Mouse (Mus musculus) CH12.LX (cell line): ENCODE measurements around the gene Fam19a1. TPM values are rescaled to one million over a fixed set of nuclear protein-coding genes. Genes with fewer than 3 reads are reported as not detected.

Source experiments
- DNase-seq: peaks from one replicate; pipeline ENCODE4 v3.0.0-alpha.2; 2013; ENCODE audit errors: extremely low read depth
- H3K27ac ChIP-seq: 2 replicates; pipeline ENCODE4 v1.5.1; 2012; ENCODE audit warnings: low read depth, mild to moderate bottlenecking, control low read depth, moderate library complexity; ENCODE audit not compliant: insufficient read depth
- H3K27me3 ChIP-seq: replicated peaks from 2 replicates; pipeline ENCODE3; 2012; ENCODE audit warnings: inconsistent platforms
- H3K36me3 ChIP-seq, 2 experiments: replicated peaks in 1 of 2; 2 replicates each; pipeline versions ENCODE3 to v1.6.1; 2012; ENCODE audit warnings: inconsistent platforms in 1 of 2, low read length in 1 of 2, mild to moderate bottlenecking in 1 of 2, mixed read lengths in 1 of 2, moderate library complexity in 1 of 2; ENCODE audit not compliant: control insufficient read depth in 1 of 2, insufficient read depth in 1 of 2
- H3K4me1 ChIP-seq, 2 experiments: 2 replicates each; pipeline ENCODE4 v1.6.1; 2012; ENCODE audit warnings: inconsistent platforms in 1 of 2, moderate library complexity in 1 of 2; ENCODE audit not compliant: insufficient read depth in 2 of 2, control insufficient read depth in 1 of 2
- H3K4me2 ChIP-seq: 2 replicates; pipeline ENCODE4 v1.6.1; 2012; ENCODE audit warnings: low read depth, mild to moderate bottlenecking, control low read depth; ENCODE audit not compliant: poor library complexity, insufficient read depth, severe bottlenecking
- H3K4me3 ChIP-seq, 3 experiments: fragments of 150-350 bp in 1 of 3; sonication (generic) in 1 of 3; replicated peaks in 1 of 3; 2 replicates each; pipeline versions ENCODE3 to v1.5.1; 2011 to 2012; ENCODE audit warnings: low read depth in 2 of 3, low read length in 2 of 3, mild to moderate bottlenecking in 2 of 3, moderate library complexity in 2 of 3, control low read depth in 1 of 3, improper control_type of control experiment in 1 of 3, inconsistent platforms in 1 of 3, mixed read lengths in 1 of 3; ENCODE audit not compliant: poor library complexity in 1 of 3
- H3K79me2 ChIP-seq: replicated peaks from 2 replicates; pipeline ENCODE4 v1.6.1; 2012; ENCODE audit warnings: mild to moderate bottlenecking, moderate library complexity; ENCODE audit not compliant: control insufficient read depth, poor library complexity, insufficient read depth, severe bottlenecking; ENCODE audit errors: extremely low read depth
- H3K9ac ChIP-seq: 2 replicates; pipeline ENCODE4 v1.6.1; 2012; ENCODE audit warnings: low read depth, mild to moderate bottlenecking, control low read depth, moderate library complexity; ENCODE audit not compliant: insufficient read depth
- H3K9me3 ChIP-seq: replicated peaks from 2 replicates; pipeline ENCODE3; 2012; ENCODE audit warnings: low read length, inconsistent platforms, mixed read lengths
- CHD1 ChIP-seq: IDR thresholded peaks from 2 replicates; pipeline ENCODE4 v1.6.1; 2012; ENCODE audit warnings: low read depth, low read length, improper control_type of control experiment, inconsistent platforms
- CTCF ChIP-seq, 2 experiments: IDR thresholded peaks in 1 of 2; conservative IDR thresholded peaks in 1 of 2; 2 replicates each; pipeline ENCODE4 v1.5.1; 2011 to 2012; ENCODE audit warnings: low read depth in 2 of 2, low read length in 2 of 2, improper control_type of control experiment in 1 of 2, inconsistent platforms in 1 of 2, mild to moderate bottlenecking in 1 of 2, moderate library complexity in 1 of 2
- E2F4 ChIP-seq: IDR thresholded peaks from 2 replicates; pipeline ENCODE4 v1.6.1; 2011; ENCODE audit warnings: low read depth, low read length, improper control_type of control experiment; ENCODE audit not compliant: insufficient replicate concordance
- EP300 ChIP-seq: IDR thresholded peaks from 2 replicates; pipeline ENCODE4 v1.6.1; 2011; ENCODE audit warnings: low read length, improper control_type of control experiment
- ETS1 ChIP-seq: conservative IDR thresholded peaks from 2 replicates; pipeline ENCODE4 v1.6.1; 2012; ENCODE audit warnings: low read depth, mild to moderate bottlenecking, inconsistent platforms, low read length, improper control_type of control experiment, moderate library complexity
- GABPA ChIP-seq: IDR thresholded peaks from 2 replicates; pipeline ENCODE4 v1.6.1; 2012; ENCODE audit warnings: low read depth, low read length, improper control_type of control experiment, inconsistent platforms; ENCODE audit not compliant: insufficient replicate concordance
- IRF4 ChIP-seq: IDR thresholded peaks from 2 replicates; pipeline ENCODE4 v1.6.1; 2014; ENCODE audit warnings: low read depth, mild to moderate bottlenecking, inconsistent platforms, low read length, improper control_type of control experiment
- JUN ChIP-seq: IDR thresholded peaks from 2 replicates; pipeline ENCODE4 v1.6.1; 2011; ENCODE audit warnings: low read depth, mild to moderate bottlenecking, low read length, improper control_type of control experiment, moderate library complexity; ENCODE audit not compliant: insufficient read depth
- JUND ChIP-seq: conservative IDR thresholded peaks from 2 replicates; pipeline ENCODE4 v1.6.1; 2011; ENCODE audit warnings: low read depth, low read length, improper control_type of control experiment
- KAT2A ChIP-seq: IDR thresholded peaks from 2 replicates; pipeline ENCODE4 v1.6.1; 2012; ENCODE audit warnings: low read length, improper control_type of control experiment, inconsistent platforms; ENCODE audit not compliant: insufficient replicate concordance
- MAFK ChIP-seq: IDR thresholded peaks from 2 replicates; pipeline ENCODE4 v1.6.1; 2011; ENCODE audit warnings: low read length, improper control_type of control experiment; ENCODE audit not compliant: insufficient replicate concordance
- MAZ ChIP-seq: IDR thresholded peaks from 2 replicates; pipeline ENCODE4 v1.6.1; 2012; ENCODE audit warnings: low read depth, mild to moderate bottlenecking, inconsistent platforms, low read length, improper control_type of control experiment, moderate library complexity
- MYC ChIP-seq: IDR thresholded peaks from 2 replicates; pipeline ENCODE4 v1.6.1; 2011; ENCODE audit warnings: low read depth, mild to moderate bottlenecking, improper control_type of control experiment, low read length
- PAX5 ChIP-seq: IDR thresholded peaks from 2 replicates; pipeline ENCODE4 v1.6.1; 2012; ENCODE audit warnings: low read length, inconsistent platforms, mixed read lengths
- POLR2A ChIP-seq: IDR thresholded peaks from 2 replicates; pipeline ENCODE4 v1.6.1; 2011; ENCODE audit warnings: low read depth, mild to moderate bottlenecking, improper control_type of control experiment, low read length
- POLR2AphosphoS2 ChIP-seq: IDR thresholded peaks from 2 replicates; pipeline ENCODE4 v1.6.1; 2011; ENCODE audit warnings: low read depth, low read length, improper control_type of control experiment
- RAD21 ChIP-seq: IDR thresholded peaks from 2 replicates; pipeline ENCODE4 v1.6.1; 2011; ENCODE audit warnings: low read depth, mild to moderate bottlenecking, low read length, improper control_type of control experiment, moderate library complexity
- TCF12 ChIP-seq: IDR thresholded peaks from 2 replicates; pipeline ENCODE4 v1.6.1; 2014; ENCODE audit warnings: low read depth, mild to moderate bottlenecking, inconsistent platforms, low read length, improper control_type of control experiment
- USF2 ChIP-seq: conservative IDR thresholded peaks from 2 replicates; pipeline ENCODE4 v1.6.1; 2011; ENCODE audit warnings: low read depth, low read length, improper control_type of control experiment
- dilution Hi-C: fragments of 300-500 bp; cut with MboI; formaldehyde crosslinking; loops from 2 replicates; pipeline ENCODE4 v1.14.3; 2020; ENCODE audit warnings: low sequenced_read_pairs; ENCODE audit not compliant: extremely low pct_unique_long_range_greater_than_20kb, extremely low pct_ligation_motif_present
- in situ Hi-C: fragments of 300-500 bp; cut with MboI; formaldehyde crosslinking; loops from 3 replicates; pipeline ENCODE4 v1.14.3; 2019; ENCODE audit warnings: low sequenced_read_pairs, low pct_ligation_motif_present, low pct_unique_long_range_greater_than_20kb, mixed read lengths
- polyA plus RNA-seq: library from polyadenylated mRNA; unstranded; fragments of >175 nt; gene quantifications from 2 replicates; pipeline ENCODE4 v1.2.1, GENCODE M21; 2012; ENCODE audit warnings: low read depth; ENCODE audit not compliant: insufficient read length
- total RNA-seq, 2 experiments: library from RNA; depleted of rRNA; stranded (reverse); fragments of 300-350 nt in 1 of 2; fragments of >200 nt in 1 of 2; gene quantifications; 2 replicates each; pipeline ENCODE4 v1.2.3; 2012 to 2014

Fam19a1 gene
- total and polyA plus RNA-seq, 3 experiments = 0.08 TPM; not detected in 2

GRCm38 (mm10) chr6:96459041-96459440 lies 346.1 kb downstream of the Fam19a1 start:
- dilution Hi-C loops = no loop called here

GRCm38 (mm10) chr6:96499464-96499863 lies 386.5 kb downstream of the Fam19a1 start:
- DNase-seq = no peak
- dilution Hi-C loops = no loop called here
- no peak overlapping the region for H3K9ac ChIP-seq
- no peak overlapping the region for H3K4me2 ChIP-seq
- TF ChIP-seq EP300 = no peak
- no peak for TF ChIP-seq KAT2A
- H3K79me2 ChIP-seq = no peaks in the 10 kb centered on the region
- in situ Hi-C loops = no loop called here
- H3K27me3 ChIP-seq = no peaks in the 10 kb centered on the region
- no peak overlapping the region for H3K4me3 ChIP-seq
- H3K4me1 ChIP-seq = no peaks in the 10 kb centered on the region
- H3K27ac ChIP-seq = no peak overlapping the region
- H3K9me3 ChIP-seq = peaks cover 3% of the 10 kb centered on the region
- no peaks in the 10 kb centered on the region for H3K36me3 ChIP-seq

More at GRCm38 (mm10) chr6:96459041-96459440, 346.1 kb downstream of the Fam19a1 start:
- Histone ChIP-seq H3K9me3 (peaks cover 11% of the 10 kb centered on the region), H3K9ac (no peak overlapping the region), H3K4me1 (no peaks in the 10 kb centered on the region), H3K27ac (no peak overlapping the region), H3K27me3 (no peaks in the 10 kb centered on the region), H3K36me3 (no peaks in the 10 kb centered on the region), H3K79me2 (no peaks in the 10 kb centered on the region), H3K4me2 (no peak overlapping the region), H3K4me3 (no peak overlapping the region)
- TF ChIP-seq CTCF (conservative IDR thresholded peaks at IDR 0.05 in 1 of 2, IDR thresholded peaks at IDR 0.05 in 1 of 2; ENCODE audit: low read depth in 2 of 2, low read length in 2 of 2) = no peak
- TF ChIP-seq CHD1 = no peak
- TF ChIP-seq ETS1 = no peak
- TF ChIP-seq TCF12 = no peak
- no peak for TF ChIP-seq EP300
- TF ChIP-seq JUN = no peak
- TF ChIP-seq RAD21 = no peak
- TF ChIP-seq JUND = no peak
- no peak for TF ChIP-seq PAX5
- TF ChIP-seq MAZ = no peak
- TF ChIP-seq IRF4 = no peak
- TF ChIP-seq POLR2A = no peak
- no peak for TF ChIP-seq E2F4
- no peak for TF ChIP-seq MAFK
- no peak for TF ChIP-seq MYC
- no peak for TF ChIP-seq POLR2AphosphoS2
- no peak for TF ChIP-seq GABPA
- TF ChIP-seq USF2 = no peak
- DNase-seq = no peak
- in situ Hi-C loops = no loop called here
